Mouse (Mus musculus) C2C12 (cell line): ENCODE results near the gene Sept9. TPM values are rescaled to one million over a fixed set of nuclear protein-coding genes. Genes with fewer than 3 reads are reported as not detected.

Experiments used
- H3K27me3 ChIP-seq: one replicate; pipeline ENCODE4 v1.6.1; 2011; ENCODE audit not compliant: control insufficient read depth, insufficient read depth, insufficient read length
- H3K36me3 ChIP-seq: one replicate; pipeline ENCODE4 v1.6.1; 2011; ENCODE audit not compliant: control insufficient read depth, insufficient read depth
- H3K4me3 ChIP-seq: one replicate; pipeline ENCODE4 v1.5.1; 2011; ENCODE audit warnings: mild to moderate bottlenecking, control low read depth; ENCODE audit not compliant: poor library complexity, insufficient read depth, severe bottlenecking
- H3K79me2 ChIP-seq: one replicate; pipeline ENCODE4 v1.6.1; 2011; ENCODE audit not compliant: control insufficient read depth, insufficient read depth
- H3K79me3 ChIP-seq: one replicate; pipeline ENCODE4 v1.6.1; 2011; ENCODE audit warnings: low read depth, control low read depth
- H3ac ChIP-seq: one replicate; pipeline ENCODE3; 2011; ENCODE audit warnings: low read depth; ENCODE audit not compliant: control insufficient read depth, insufficient read length
- CEBPB ChIP-seq: IDR thresholded peaks from one replicate; pipeline ENCODE4 v1.6.1; 2011; ENCODE audit warnings: low read depth, mild to moderate bottlenecking, control low read depth, moderate library complexity
- CTCF ChIP-seq: IDR thresholded peaks from one replicate; pipeline ENCODE4 v1.5.1; 2011; ENCODE audit not compliant: control insufficient read depth, insufficient read depth, insufficient read length
- FOSL1 ChIP-seq: IDR thresholded peaks from one replicate; pipeline ENCODE4 v1.8.0; 2011; ENCODE audit warnings: mild to moderate bottlenecking, low read length; ENCODE audit not compliant: poor library complexity, insufficient read depth, severe bottlenecking
- MAX ChIP-seq: IDR thresholded peaks from one replicate; pipeline ENCODE4 v1.6.1; 2011; ENCODE audit warnings: mild to moderate bottlenecking, control low read depth
- MYOD1 ChIP-seq: IDR thresholded peaks from one replicate; pipeline ENCODE4 v1.6.1; 2011; ENCODE audit warnings: low read depth; ENCODE audit not compliant: control insufficient read depth, insufficient read length
- MYOG ChIP-seq: IDR thresholded peaks from one replicate; pipeline ENCODE4 v1.6.1; 2011; ENCODE audit not compliant: control insufficient read depth, insufficient read length; ENCODE audit errors: extremely low read depth
- USF1 ChIP-seq: IDR thresholded peaks from one replicate; pipeline ENCODE4 v1.6.1; 2011; ENCODE audit warnings: low read depth, mild to moderate bottlenecking, control low read depth, moderate library complexity
- polyA plus RNA-seq: library from polyadenylated mRNA; unstranded; fragments of >200 nt; fragmentation: generic; extraction: Trizol; gene quantifications from one replicate; pipeline ENCODE4 v1.2.1, GENCODE M21; 2012; ENCODE audit warnings: missing spikeins

The Sept9 gene
- polyA plus RNA-seq, 1 experiment, result 266 TPM

- no peak overlapping the region for H3ac ChIP-seq
Measured at GRCm38 (mm10) chr11:117385331-117386103, 186.1 kb downstream of the Sept9 start.

GRCm38 (mm10) chr11:117387241-117387640 lies 187.8 kb downstream of the Sept9 start:
- TF ChIP-seq CTCF (no peak), CEBPB (no peak), FOSL1 (no peak), MYOG (no peak), USF1 (no peak), MAX (no peak), MYOD1 (no peak)
- H3K4me3 ChIP-seq, result no peak overlapping the region

More at GRCm38 (mm10) chr11:117385331-117386103, 186.1 kb downstream of the Sept9 start:
- TF ChIP-seq CTCF, result no peak
- TF ChIP-seq MYOG, result no peak
- no peak for TF ChIP-seq USF1
- no peak for TF ChIP-seq CEBPB
- no peak for TF ChIP-seq FOSL1
- no peak for TF ChIP-seq MAX
- TF ChIP-seq MYOD1, result no peak
- H3K36me3 ChIP-seq, result no peaks in the 10 kb centered on the region
- no peaks in the 10 kb centered on the region for H3K79me3 ChIP-seq
- no peak overlapping the region for H3K4me3 ChIP-seq
- H3K27me3 ChIP-seq, result peaks cover 6% of the 10 kb centered on the region
- no peaks in the 10 kb centered on the region for H3K79me2 ChIP-seq

GRCm38 (mm10) chr11:117390001-117390402 lies 190.5 kb downstream of the Sept9 start:
- H3K79me2 ChIP-seq, result no peaks in the 10 kb centered on the region
- no peaks in the 10 kb centered on the region for H3K79me3 ChIP-seq
- H3K27me3 ChIP-seq, result no peaks in the 10 kb centered on the region
- H3ac ChIP-seq, result no peak overlapping the region
- H3K4me3 ChIP-seq, result no peak overlapping the region
- no peaks in the 10 kb centered on the region for H3K36me3 ChIP-seq
- TF ChIP-seq MYOD1, result no peak
- peak; percentile 80 for TF ChIP-seq CTCF

More at GRCm38 (mm10) chr11:117387241-117387640, 187.8 kb downstream of the Sept9 start:
- H3ac ChIP-seq, result no peak overlapping the region
- no peaks in the 10 kb centered on the region for H3K36me3 ChIP-seq
- no peaks in the 10 kb centered on the region for H3K79me2 ChIP-seq
- H3K27me3 ChIP-seq, result peaks cover 5% of the 10 kb centered on the region
- H3K79me3 ChIP-seq, result no peaks in the 10 kb centered on the region

- Histone ChIP-seq H3K79me3 (no peaks in the 10 kb centered on the region), H3K36me3 (no peaks in the 10 kb centered on the region), H3K4me3 (no peak overlapping the region), H3ac (no peak overlapping the region), H3K27me3 (no peaks in the 10 kb centered on the region), H3K79me2 (no peaks in the 10 kb centered on the region)
- TF ChIP-seq MYOG (no peak), CEBPB (no peak), MYOD1 (no peak), FOSL1 (no peak), CTCF (no peak), USF1 (no peak), MAX (no peak)
Measured at GRCm38 (mm10) chr11:117390774-117391534, 191.5 kb downstream of the Sept9 start.

DNA sequence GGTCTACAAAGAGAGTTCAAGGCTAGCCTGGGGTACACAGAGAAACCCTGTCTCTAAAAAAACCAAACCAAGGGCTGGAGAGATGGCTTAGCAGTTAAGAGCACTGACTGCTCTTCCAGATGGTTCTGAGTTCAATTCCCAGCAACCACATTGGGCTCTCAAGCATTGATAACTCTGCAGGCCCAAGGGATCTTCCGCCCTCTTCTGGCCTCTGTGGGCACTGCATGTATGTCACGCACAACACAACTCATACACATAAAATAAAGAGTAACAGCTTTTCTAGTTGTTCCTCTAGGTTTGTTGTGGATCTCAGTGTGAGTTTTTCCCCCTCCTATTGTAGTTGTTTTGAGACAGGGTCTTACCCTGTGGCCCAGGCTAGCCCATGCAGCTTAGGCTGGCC lies 192.8 kb downstream of the Sept9 start:
- H3K27me3 ChIP-seq, result no peaks in the 10 kb centered on the region

More for the DNA sequence above, 192.8 kb downstream of the Sept9 start:
- Histone ChIP-seq H3K79me3 (no peaks in the 10 kb centered on the region), H3K36me3 (no peaks in the 10 kb centered on the region), H3K79me2 (no peaks in the 10 kb centered on the region), H3ac (no peak overlapping the region), H3K4me3 (no peak overlapping the region)
- no peak for TF ChIP-seq CTCF
- TF ChIP-seq MYOD1, result no peak
- no peak for TF ChIP-seq CEBPB
- no peak for TF ChIP-seq MYOG
- TF ChIP-seq MAX, result no peak
- no peak for TF ChIP-seq USF1
- no peak for TF ChIP-seq FOSL1
